ENCODE assay signal across 13 mouse cellular contexts in the genomic region with DNA sequence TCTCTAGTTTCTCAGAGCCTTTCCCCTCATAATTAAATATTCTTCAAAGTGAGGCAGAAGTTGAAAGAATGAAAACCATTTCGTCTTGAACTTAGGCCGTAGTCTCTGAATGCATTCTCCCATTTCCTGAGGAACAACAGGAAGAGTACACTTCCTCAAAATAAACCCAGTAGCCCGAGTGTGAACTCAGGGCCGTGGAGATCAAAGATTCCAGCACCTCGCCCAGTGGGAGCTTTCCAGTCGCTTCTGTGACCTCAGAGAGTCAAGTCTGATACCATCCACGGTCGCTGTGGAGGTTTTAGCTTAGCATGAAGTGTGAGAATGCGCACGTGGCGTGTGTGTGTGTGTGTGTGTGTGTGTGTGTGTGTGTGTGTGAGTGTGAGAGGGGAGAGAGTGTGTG. TPM values are rescaled to one million over a fixed set of nuclear protein-coding genes. Genes with fewer than 3 reads are reported as not detected.
A peak's percentile ranks its signal among the peaks of the same experiment; 100 is the strongest.
DNase-seq lines count a peak whose midpoint lies in the region; ATAC-seq and TF ChIP-seq lines count a peak whose summit lies in the region.
"Had no signal": no experiment of that assay in that cellular context is flagged by ENCODE, and none has a peak within 500 bp of the region (broad histone marks: within the 10 kb centered on the region; RNA-seq: fewer than 3 reads in every experiment).

No protein-coding gene starts in this region.

- no peak for ATAC-seq in liver, embryonic 13.5 days (ENCODE audit: low read depth)
- ATAC-seq in megakaryocyte-erythroid progenitor cell, adult 5-6 weeks (replicated peaks; ENCODE audit: low FRiP score, low TSS enrichment, poor library complexity, severe bottlenecking): peak; percentile 58; the same call in 1 of the 2 replicates
- ATAC-seq in midbrain, embryonic 14.5 days (ENCODE audit: low FRiP score, low TSS enrichment): no peak
- ATAC-seq: midbrain, embryonic 15.5 days had no signal

- no peak for TF ChIP-seq CTCF in gastrocnemius, adult 2 months (IDR thresholded peaks at IDR 0.05)

- no peak overlapping the region for H3K9ac ChIP-seq in liver, embryonic 13.5 days
- no peak overlapping the region for H3K9ac ChIP-seq in midbrain, embryonic 14.5 days (replicated peaks; ENCODE audit: low read length)
- H3K9ac ChIP-seq: midbrain, embryonic 15.5 days; neural tube, embryonic 12.5 days; stomach, embryonic 15.5 days had no signal

- H3K4me1 ChIP-seq in liver, embryonic 13.5 days (replicated peaks): peaks cover 41% of the 10 kb centered on the region
- 0 out of 2 replicates have a peak, but pooled peaks cover 8% of the 10 kb centered on the region for H3K4me1 ChIP-seq in midbrain, embryonic 14.5 days (ENCODE audit: control insufficient read depth, insufficient read depth, low read length)

- H3K36me3 ChIP-seq in liver, embryonic 13.5 days: peaks cover 2% of the 10 kb centered on the region
- H3K36me3 ChIP-seq in midbrain, embryonic 14.5 days (ENCODE audit: control insufficient read depth, insufficient read depth, low read length): no peaks in the 10 kb centered on the region
- H3K36me3 ChIP-seq: midbrain, embryonic 15.5 days; stomach, embryonic 15.5 days had no signal

- no peaks in the 10 kb centered on the region for H3K27me3 ChIP-seq in liver, embryonic 13.5 days
- H3K27me3 ChIP-seq in midbrain, embryonic 14.5 days (ENCODE audit: control insufficient read depth, insufficient read depth, low read length): no peaks in the 10 kb centered on the region
- H3K27me3 ChIP-seq: midbrain, embryonic 15.5 days; neural tube, embryonic 12.5 days; stomach, embryonic 15.5 days had no signal

- DNase-seq in gastrocnemius, adult 2 months: no peak
- DNase-seq in gastrocnemius, postnatal 14 days: no peak
- peak; percentile 55 for DNase-seq in kidney, postnatal 10 days
- no peak for DNase-seq in kidney, adult 18-20 months
- no peak for DNase-seq in liver, embryonic 13.5 days
- no peak for DNase-seq in midbrain, embryonic 14.5 days
- no peak for DNase-seq in embryo, embryonic 10.5 days (ENCODE audit: low spot score)
- DNase-seq: cerebellum, adult 2 months had no signal

- H3K27ac ChIP-seq in gastrocnemius, adult 2 months: peak overlapping the region; percentile 59
- peak overlapping the region; percentile 29; the same call in 1 of the 2 replicates for H3K27ac ChIP-seq in liver, embryonic 13.5 days
- no peak overlapping the region for H3K27ac ChIP-seq in midbrain, embryonic 14.5 days (replicated peaks; ENCODE audit: low read depth, low read length)
- H3K27ac ChIP-seq: hindbrain, postnatal 0 days; midbrain, embryonic 15.5 days; neural tube, embryonic 12.5 days; stomach, embryonic 15.5 days had no signal

- 0 out of 2 replicates have a peak overlapping the region, but pooled peaks have one; percentile 9 for H3K4me3 ChIP-seq in gastrocnemius, adult 2 months
- no peak overlapping the region for H3K4me3 ChIP-seq in liver, embryonic 13.5 days (replicated peaks)
- no peak overlapping the region for H3K4me3 ChIP-seq in midbrain, embryonic 14.5 days (replicated peaks; ENCODE audit: low read depth, low read length)
- H3K4me3 ChIP-seq: midbrain, embryonic 15.5 days; neural tube, embryonic 12.5 days; stomach, embryonic 15.5 days had no signal

- intact Hi-C loops in gastrocnemius, adult 2 months (cut with DNase I): no loop called here
- intact Hi-C loops in gastrocnemius, postnatal 14 days (cut with DNase I; ENCODE audit: low total_unique reads): no loop called here

- H3K9me3 ChIP-seq in liver, embryonic 13.5 days (replicated peaks): no peaks in the 10 kb centered on the region
- no peaks in the 10 kb centered on the region for H3K9me3 ChIP-seq in midbrain, embryonic 14.5 days (ENCODE audit: control insufficient read depth, low read length)
- H3K9me3 ChIP-seq: midbrain, embryonic 15.5 days; neural tube, embryonic 12.5 days; stomach, embryonic 15.5 days had no signal

- H3K4me2 ChIP-seq in liver, embryonic 13.5 days: no peak overlapping the region
- H3K4me2 ChIP-seq in midbrain, embryonic 14.5 days (ENCODE audit: low read length): no peak overlapping the region
- H3K4me2 ChIP-seq: midbrain, embryonic 15.5 days; neural tube, embryonic 12.5 days; stomach, embryonic 15.5 days had no signal

- 37% methylated on average over 11 of the region's 11 CpGs for WGBS in liver, embryonic 13.5 days (ENCODE audit: insufficient replicate concordance)
- 87% methylated on average over 11 of the region's 11 CpGs for WGBS in midbrain, embryonic 14.5 days

RNA-seq across cellular contexts. Expression of gene Lrrc8d, which starts 45.6 kb away (rescaled TPM):
- 1 to 10 TPM; 3.2 to 5.0 TPM for total RNA-seq in gastrocnemius, adult 2 months (2021)
- 1 to 10 TPM; 8.0 to 8.5 TPM for total RNA-seq in gastrocnemius, postnatal 14 days (2021)
- polyA plus RNA-seq in liver, embryonic 13.5 days (2015; fragmentation: Nextera tagmentation; extraction: Ambion mirVana): 9.4 and 11.4 TPM in 2 replicates
- total RNA-seq in megakaryocyte-erythroid progenitor cell, adult 5-6 weeks (2014; fragmentation: Nextera tagmentation): 26.5 and 30.9 TPM in 2 replicates
- total RNA-seq in megakaryocyte-erythroid progenitor cell, adult 5-6 weeks (2017): 8.1 and 11.3 TPM in 2 replicates
- 33.0 and 45.2 TPM in 2 replicates for polyA plus RNA-seq in midbrain, embryonic 14.5 days (2014; fragmentation: Nextera tagmentation; extraction: Ambion mirVana)
